Mouse (Mus musculus) CH12.LX (cell line): ENCODE results near the gene Bmp6. TPM values are rescaled to one million over a fixed set of nuclear protein-coding genes. Genes with fewer than 3 reads are reported as not detected.

Experiments used
- DNase-seq: peaks from one replicate; pipeline ENCODE4 v3.0.0-alpha.2; 2013; ENCODE audit errors: extremely low read depth
- H3K27ac ChIP-seq: 2 replicates; pipeline ENCODE4 v1.5.1; 2012; ENCODE audit warnings: low read depth, mild to moderate bottlenecking, control low read depth, moderate library complexity; ENCODE audit not compliant: insufficient read depth
- H3K27me3 ChIP-seq: replicated peaks from 2 replicates; pipeline ENCODE3; 2012; ENCODE audit warnings: inconsistent platforms
- H3K36me3 ChIP-seq, 2 experiments: replicated peaks in 1 of 2; 2 replicates each; pipeline versions ENCODE3 to v1.6.1; 2012; ENCODE audit warnings: inconsistent platforms in 1 of 2, low read length in 1 of 2, mild to moderate bottlenecking in 1 of 2, mixed read lengths in 1 of 2, moderate library complexity in 1 of 2; ENCODE audit not compliant: control insufficient read depth in 1 of 2, insufficient read depth in 1 of 2
- H3K4me1 ChIP-seq, 2 experiments: 2 replicates each; pipeline ENCODE4 v1.6.1; 2012; ENCODE audit warnings: inconsistent platforms in 1 of 2, moderate library complexity in 1 of 2; ENCODE audit not compliant: insufficient read depth in 2 of 2, control insufficient read depth in 1 of 2
- H3K4me2 ChIP-seq: 2 replicates; pipeline ENCODE4 v1.6.1; 2012; ENCODE audit warnings: low read depth, mild to moderate bottlenecking, control low read depth; ENCODE audit not compliant: poor library complexity, insufficient read depth, severe bottlenecking
- H3K4me3 ChIP-seq, 3 experiments: fragments of 150-350 bp in 1 of 3; sonication (generic) in 1 of 3; replicated peaks in 1 of 3; 2 replicates each; pipeline versions ENCODE3 to v1.5.1; 2011 to 2012; ENCODE audit warnings: low read depth in 2 of 3, low read length in 2 of 3, mild to moderate bottlenecking in 2 of 3, moderate library complexity in 2 of 3, control low read depth in 1 of 3, improper control_type of control experiment in 1 of 3, inconsistent platforms in 1 of 3, mixed read lengths in 1 of 3; ENCODE audit not compliant: poor library complexity in 1 of 3
- H3K79me2 ChIP-seq: replicated peaks from 2 replicates; pipeline ENCODE4 v1.6.1; 2012; ENCODE audit warnings: mild to moderate bottlenecking, moderate library complexity; ENCODE audit not compliant: control insufficient read depth, poor library complexity, insufficient read depth, severe bottlenecking; ENCODE audit errors: extremely low read depth
- H3K9ac ChIP-seq: 2 replicates; pipeline ENCODE4 v1.6.1; 2012; ENCODE audit warnings: low read depth, mild to moderate bottlenecking, control low read depth, moderate library complexity; ENCODE audit not compliant: insufficient read depth
- H3K9me3 ChIP-seq: replicated peaks from 2 replicates; pipeline ENCODE3; 2012; ENCODE audit warnings: low read length, inconsistent platforms, mixed read lengths
- CHD1 ChIP-seq: IDR thresholded peaks from 2 replicates; pipeline ENCODE4 v1.6.1; 2012; ENCODE audit warnings: low read depth, low read length, improper control_type of control experiment, inconsistent platforms
- CHD2 ChIP-seq: IDR thresholded peaks from 2 replicates; pipeline ENCODE4 v1.6.1; 2011; ENCODE audit warnings: low read length, improper control_type of control experiment
- JUND ChIP-seq: conservative IDR thresholded peaks from 2 replicates; pipeline ENCODE4 v1.6.1; 2011; ENCODE audit warnings: low read depth, low read length, improper control_type of control experiment
- MAFK ChIP-seq: IDR thresholded peaks from 2 replicates; pipeline ENCODE4 v1.6.1; 2011; ENCODE audit warnings: low read length, improper control_type of control experiment; ENCODE audit not compliant: insufficient replicate concordance
- MAX ChIP-seq: IDR thresholded peaks from 2 replicates; pipeline ENCODE4 v1.6.1; 2011; ENCODE audit warnings: low read length, improper control_type of control experiment
- MAZ ChIP-seq: IDR thresholded peaks from 2 replicates; pipeline ENCODE4 v1.6.1; 2012; ENCODE audit warnings: low read depth, mild to moderate bottlenecking, inconsistent platforms, low read length, improper control_type of control experiment, moderate library complexity
- MXI1 ChIP-seq: IDR thresholded peaks from 2 replicates; pipeline ENCODE4 v1.6.1; 2011; ENCODE audit warnings: mild to moderate bottlenecking, low read depth, low read length, improper control_type of control experiment
- NRF1 ChIP-seq: IDR thresholded peaks from 2 replicates; pipeline ENCODE4 v1.6.1; 2014; ENCODE audit warnings: low read depth, mild to moderate bottlenecking, inconsistent platforms, low read length, improper control_type of control experiment, moderate library complexity
- RCOR1 ChIP-seq: conservative IDR thresholded peaks from 2 replicates; pipeline ENCODE4 v1.6.1; 2012; ENCODE audit warnings: low read depth, mild to moderate bottlenecking, inconsistent platforms, low read length, improper control_type of control experiment
- SIN3A ChIP-seq: IDR thresholded peaks from 2 replicates; pipeline ENCODE4 v1.6.1; 2012; ENCODE audit warnings: low read length, improper control_type of control experiment, inconsistent platforms
- TBP ChIP-seq: conservative IDR thresholded peaks from 2 replicates; pipeline ENCODE4 v1.6.1; 2011; ENCODE audit warnings: low read depth, low read length, improper control_type of control experiment
- TCF12 ChIP-seq: IDR thresholded peaks from 2 replicates; pipeline ENCODE4 v1.6.1; 2014; ENCODE audit warnings: low read depth, mild to moderate bottlenecking, inconsistent platforms, low read length, improper control_type of control experiment
- USF1 ChIP-seq: IDR thresholded peaks from 2 replicates; pipeline ENCODE4 v1.6.1; 2014; ENCODE audit warnings: low read depth, mild to moderate bottlenecking, inconsistent platforms, low read length, improper control_type of control experiment
- USF2 ChIP-seq: conservative IDR thresholded peaks from 2 replicates; pipeline ENCODE4 v1.6.1; 2011; ENCODE audit warnings: low read depth, low read length, improper control_type of control experiment
- ZC3H11A ChIP-seq: IDR thresholded peaks from 2 replicates; pipeline ENCODE4 v1.6.1; 2012; ENCODE audit warnings: low read depth, mild to moderate bottlenecking, inconsistent platforms, low read length, improper control_type of control experiment
- ZKSCAN1 ChIP-seq: IDR thresholded peaks from 2 replicates; pipeline ENCODE4 v1.6.1; 2012; ENCODE audit warnings: low read depth, inconsistent platforms, low read length, improper control_type of control experiment, borderline replicate concordance
- dilution Hi-C: fragments of 300-500 bp; cut with MboI; formaldehyde crosslinking; loops from 2 replicates; pipeline ENCODE4 v1.14.3; 2020; ENCODE audit warnings: low sequenced_read_pairs; ENCODE audit not compliant: extremely low pct_unique_long_range_greater_than_20kb, extremely low pct_ligation_motif_present
- in situ Hi-C: fragments of 300-500 bp; cut with MboI; formaldehyde crosslinking; loops from 3 replicates; pipeline ENCODE4 v1.14.3; 2019; ENCODE audit warnings: low sequenced_read_pairs, low pct_ligation_motif_present, low pct_unique_long_range_greater_than_20kb, mixed read lengths
- polyA plus RNA-seq: library from polyadenylated mRNA; unstranded; fragments of >175 nt; gene quantifications from 2 replicates; pipeline ENCODE4 v1.2.1, GENCODE M21; 2012; ENCODE audit warnings: low read depth; ENCODE audit not compliant: insufficient read length
- total RNA-seq, 2 experiments: library from RNA; depleted of rRNA; stranded (reverse); fragments of 300-350 nt in 1 of 2; fragments of >200 nt in 1 of 2; gene quantifications; 2 replicates each; pipeline ENCODE4 v1.2.3; 2012 to 2014

The Bmp6 gene
- total and polyA plus RNA-seq, 3 experiments, result 0.16 to 3.5 (median 0.77) TPM

- no peak for TF ChIP-seq TBP
Observed at GRCm38 (mm10) chr13:38347775-38348135, 2.8 kb downstream of the Bmp6 start (continued).

- dilution Hi-C loops (no loop called here), in situ Hi-C loops (loop anchor here (25.0 kb wide), 1 partner anchor 238 kb away; no protein-coding TSS in a partner anchor)
- H3K4me3 ChIP-seq, result no peak overlapping the region
- no peak overlapping the region for H3K9ac ChIP-seq
- H3K79me2 ChIP-seq, result no peaks in the 10 kb centered on the region
- peaks cover 3 to 16% of the 10 kb centered on the region in 2 experiments; a peak in 3 of 4 replicates for H3K4me1 ChIP-seq
- no peak for TF ChIP-seq NRF1
- TF ChIP-seq ZKSCAN1, result no peak
- TF ChIP-seq MAZ, result no peak
- no peak for TF ChIP-seq RCOR1
- no peak for TF ChIP-seq SIN3A
- no peak for TF ChIP-seq USF2
- TF ChIP-seq USF1, result no peak
- no peak for TF ChIP-seq CHD1
- peaks cover 0 to 7% of the 10 kb centered on the region in 2 experiments for H3K36me3 ChIP-seq
- no peak overlapping the region for H3K4me2 ChIP-seq
- no peak overlapping the region for H3K27ac ChIP-seq
- no peaks in the 10 kb centered on the region for H3K27me3 ChIP-seq
- no peak for DNase-seq
- H3K9me3 ChIP-seq, result peaks cover 22% of the 10 kb centered on the region
Observed at GRCm38 (mm10) chr13:38349046-38349445, 4.1 kb downstream of the Bmp6 start.

- Histone ChIP-seq H3K27me3 (no peaks in the 10 kb centered on the region), H3K9me3 (peaks cover 21% of the 10 kb centered on the region), H3K79me2 (no peaks in the 10 kb centered on the region), H3K4me2 (no peak overlapping the region), H3K4me1 (peaks cover 3 to 16% of the 10 kb centered on the region in 2 experiments; a peak in 3 of 4 replicates), H3K36me3 (peaks cover 0 to 7% of the 10 kb centered on the region in 2 experiments), H3K9ac (no peak overlapping the region), H3K27ac (no peak overlapping the region), H3K4me3 (no peak overlapping the region)
- no peak for DNase-seq
- dilution Hi-C loops (no loop called here), in situ Hi-C loops (loop anchor here (25.0 kb wide), 1 partner anchor 237 kb away; no protein-coding TSS in a partner anchor)
- TF ChIP-seq TCF12 (no peak), RCOR1 (no peak), ZC3H11A (no peak), MAFK (no peak), CHD2 (no peak), TBP (no peak), MAX (no peak), MXI1 (no peak), JUND (no peak)
Observed at GRCm38 (mm10) chr13:38349818-38350217, 4.9 kb downstream of the Bmp6 start.
